Mouse (Mus musculus) spleen, adult 12 weeks (tissue): ENCODE results near the gene Tmed2.
"Not testable (repeated sequence)": the region's sequence is repeated elsewhere in the genome, so short reads cannot be mapped to it uniquely, and the experiment has no call there.

Source experiments
- DNase-seq: peaks from one replicate; pipeline ENCODE4 v3.0.0; 2022; ENCODE audit warnings: low spot score

The Tmed2 gene

DNA sequence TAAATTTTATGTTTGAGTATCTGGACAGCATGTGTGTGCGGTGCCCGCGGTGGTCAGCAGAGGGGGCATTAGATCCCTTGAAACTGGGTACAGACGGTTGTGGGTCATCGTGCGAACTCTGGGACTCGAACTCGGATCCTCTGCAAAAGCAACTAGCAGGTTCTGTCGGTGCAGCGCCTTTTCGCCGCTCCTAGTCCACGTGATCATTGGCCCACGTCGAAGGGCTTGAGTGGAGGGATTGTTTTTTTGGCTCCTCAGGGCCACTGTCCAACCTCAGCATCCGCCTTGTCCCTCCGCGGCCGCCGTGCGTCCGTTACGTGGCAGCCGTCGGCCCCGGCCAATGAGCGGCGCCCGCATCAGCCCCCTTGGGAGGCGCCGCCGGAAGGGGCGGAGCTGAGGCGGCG is at the start of gene Tmed2:
Tmed2 (plus strand) TSS at position 313 of the 404 bp plus-strand sequence.
- peak; percentile 88 for DNase-seq

DNA sequence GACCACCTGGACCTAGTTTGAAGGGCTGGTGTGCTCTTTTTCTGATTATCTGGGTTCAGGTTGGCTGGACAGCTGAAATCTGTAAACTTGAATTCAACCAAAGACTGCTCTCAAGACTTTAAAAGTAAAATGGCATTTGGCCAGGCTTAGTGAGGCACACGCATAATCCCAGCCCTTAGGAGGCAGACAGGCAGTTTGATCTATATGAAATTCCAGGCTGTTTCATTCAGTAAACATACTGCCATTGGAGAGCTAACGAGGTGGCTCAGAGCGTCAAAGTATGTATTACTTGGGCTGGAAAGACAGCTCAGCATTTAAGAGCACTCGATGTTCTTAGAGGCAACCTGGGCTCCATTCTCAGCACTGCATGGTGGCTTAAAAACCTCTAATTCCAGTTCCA is 48.8 kb upstream of the Tmed2 start:
- DNase-seq = no peak

DNA sequence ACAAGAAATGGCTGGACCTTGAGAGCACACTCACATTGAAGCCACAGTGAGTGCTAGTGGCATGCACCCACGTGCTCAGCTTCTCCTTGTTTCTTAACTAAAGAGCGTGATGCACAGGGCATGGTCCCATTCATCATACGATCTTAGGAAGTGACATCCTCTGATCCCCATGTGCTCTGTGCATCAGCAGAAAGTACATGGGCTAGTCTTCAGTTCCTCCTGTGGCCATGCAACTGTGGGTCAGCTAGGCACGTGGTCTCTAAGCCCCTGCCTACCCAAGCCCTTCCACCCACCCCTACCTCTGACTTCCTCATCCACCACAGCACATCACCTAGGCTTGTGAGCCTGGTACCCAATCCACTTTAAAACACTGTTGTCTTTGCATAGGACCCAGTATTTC is 47.9 kb upstream of the Tmed2 start:
- DNase-seq = no peak

DNA sequence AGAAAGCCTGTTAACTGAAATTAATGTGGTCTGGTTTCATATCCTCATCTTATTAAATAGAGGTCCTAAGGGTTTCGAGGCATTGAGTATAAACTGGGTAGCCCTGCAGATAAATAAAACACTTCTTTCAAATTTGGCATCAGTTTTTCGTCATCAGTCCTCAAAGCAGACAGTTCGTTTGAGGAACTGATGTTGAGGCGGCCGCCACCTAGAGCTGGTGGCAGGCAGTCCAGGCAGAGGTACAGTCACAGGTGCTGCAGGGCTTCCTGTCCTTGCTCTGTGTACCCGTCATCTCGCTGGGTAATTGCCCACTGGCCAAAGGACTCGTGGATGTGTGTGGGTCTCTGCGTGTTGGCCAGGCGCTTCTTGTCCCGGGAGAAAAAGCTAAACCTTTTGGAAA is 47.0 kb upstream of the Tmed2 start:
- DNase-seq = no peak

DNA sequence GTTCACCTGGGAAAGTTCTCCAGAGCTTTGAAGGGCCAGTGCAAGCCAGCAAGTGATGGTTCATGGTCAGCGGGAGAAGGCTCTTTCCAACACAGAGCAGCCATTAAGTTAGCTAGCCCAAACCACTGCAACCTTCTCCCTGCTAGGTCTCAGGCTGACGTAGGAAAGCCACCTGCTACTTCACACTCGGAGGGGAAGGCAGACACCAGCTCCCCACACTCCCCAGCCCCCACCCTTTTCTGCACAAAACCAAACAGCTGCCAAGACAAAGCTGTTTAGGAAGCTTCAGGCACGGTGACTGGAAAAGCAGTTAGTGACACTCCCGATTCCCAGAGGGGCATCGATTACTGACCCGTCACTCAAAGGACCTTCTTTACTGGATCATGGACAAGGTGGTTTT is 44.9 kb upstream of the Tmed2 start:
- no peak for DNase-seq

DNA sequence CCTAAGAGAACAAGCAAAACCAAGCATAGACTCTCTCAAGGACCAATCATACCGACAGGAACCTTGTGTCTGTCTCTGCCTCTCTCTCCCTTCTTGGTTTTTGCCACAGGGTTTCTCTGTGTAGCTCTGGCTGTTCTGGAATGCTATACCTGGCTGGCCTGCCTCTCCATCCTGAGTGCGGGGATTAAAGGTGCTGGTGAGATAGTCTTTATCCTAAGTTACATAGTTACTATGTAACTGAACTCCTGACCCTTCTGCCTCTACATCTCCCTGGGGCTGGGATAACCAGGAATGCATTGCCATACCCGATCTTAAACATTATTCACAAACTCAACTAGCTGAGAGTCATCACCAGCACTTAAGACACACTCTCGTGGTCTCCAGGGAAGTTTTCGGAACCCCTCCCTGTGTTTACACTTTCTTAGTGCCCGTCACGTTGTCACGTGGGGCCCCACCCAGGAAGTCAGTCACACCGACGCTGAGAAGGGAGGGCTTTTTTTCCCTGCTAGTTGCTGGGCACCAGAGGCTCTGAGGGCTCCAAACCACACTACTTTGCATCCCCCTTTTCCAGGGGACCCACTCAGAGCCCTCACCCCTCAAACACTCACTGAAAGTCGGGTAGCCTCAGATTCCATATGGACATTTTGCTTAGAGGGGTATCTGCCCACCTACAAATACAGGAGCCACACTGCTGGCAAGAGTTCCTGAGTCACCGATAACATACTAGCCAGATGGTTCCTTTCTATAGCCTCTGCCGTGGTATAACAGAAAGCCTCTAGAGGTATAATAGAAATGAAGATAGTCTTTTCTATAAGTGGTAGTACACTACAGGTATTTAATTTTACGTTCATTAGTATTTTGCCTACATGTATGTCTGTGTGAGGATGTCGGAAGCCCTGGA is 43.6 kb upstream of the Tmed2 start:
- DNase-seq = peak; percentile 67

DNA sequence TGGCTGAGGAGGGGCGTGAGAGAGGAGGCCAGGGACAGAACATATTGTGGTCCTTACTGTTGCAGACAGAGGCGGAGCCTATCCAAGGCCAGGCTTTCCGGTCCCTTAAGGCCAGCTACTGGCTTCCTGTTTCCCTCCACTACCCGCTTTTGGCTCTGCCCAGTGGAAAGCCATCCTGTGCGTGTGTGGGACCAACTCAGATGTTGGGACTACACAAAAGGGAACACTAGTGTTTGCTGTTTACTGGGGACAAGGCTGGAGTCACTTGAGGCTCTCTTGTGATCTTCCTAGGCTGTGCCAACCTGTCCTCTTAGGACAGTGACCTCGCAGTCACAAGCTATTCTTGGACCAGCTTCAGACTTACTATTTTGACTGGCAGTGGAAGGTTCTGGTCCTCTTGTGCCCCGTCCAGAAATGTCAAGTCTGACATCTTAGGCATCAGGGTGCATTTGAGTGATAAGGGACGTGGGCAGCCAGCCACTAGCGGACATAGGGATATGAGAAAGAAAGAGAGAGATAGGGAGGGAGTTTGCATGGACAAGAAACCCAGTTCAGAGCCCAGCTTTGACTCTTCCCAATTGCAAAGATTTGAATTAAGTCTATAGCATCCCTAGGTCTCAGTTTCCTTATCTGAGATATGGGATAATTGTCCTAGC is 42.1 kb upstream of the Tmed2 start:
- no peak for DNase-seq

DNA sequence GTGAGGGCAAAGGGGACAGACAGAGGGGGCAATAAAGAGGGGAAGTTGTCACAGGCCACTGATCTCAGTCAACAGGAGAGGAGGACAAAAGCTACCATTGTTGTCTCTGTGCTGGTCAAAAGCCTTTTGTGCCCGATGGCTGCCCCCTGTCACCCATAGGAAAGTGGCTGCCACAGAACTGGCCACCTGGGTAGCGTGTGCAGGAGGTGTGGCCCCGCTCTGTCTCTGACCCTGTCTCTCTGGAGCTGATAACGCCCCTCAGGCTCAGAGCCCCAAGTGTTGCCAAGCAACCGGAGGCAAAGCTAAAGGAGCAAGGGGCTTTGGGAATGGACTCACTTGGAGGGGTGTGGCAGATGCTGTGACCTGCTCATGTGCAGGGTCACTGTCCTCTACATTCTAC is 41.5 kb upstream of the Tmed2 start:
- DNase-seq = no peak

DNA sequence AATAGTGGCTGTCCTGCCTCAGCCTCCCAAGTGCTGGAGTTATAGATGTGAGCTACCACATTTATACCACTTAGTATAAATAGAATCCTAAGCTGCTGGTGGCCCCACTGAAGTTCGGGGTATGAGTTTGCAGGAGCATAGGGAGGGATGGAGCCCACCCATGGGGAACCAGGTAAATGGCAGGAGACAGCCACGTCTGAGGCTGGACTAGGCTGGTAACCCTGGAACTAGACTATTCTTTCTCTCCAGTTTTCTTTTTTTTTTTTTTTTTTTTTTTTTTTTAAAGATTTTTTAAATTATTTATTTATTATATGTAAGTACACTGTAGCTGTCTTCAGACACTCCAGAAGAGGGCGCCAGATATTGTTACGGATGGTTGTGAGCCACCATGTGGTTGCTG is 40.5 kb upstream of the Tmed2 start:
- DNase-seq = not testable (repeated sequence)

DNA sequence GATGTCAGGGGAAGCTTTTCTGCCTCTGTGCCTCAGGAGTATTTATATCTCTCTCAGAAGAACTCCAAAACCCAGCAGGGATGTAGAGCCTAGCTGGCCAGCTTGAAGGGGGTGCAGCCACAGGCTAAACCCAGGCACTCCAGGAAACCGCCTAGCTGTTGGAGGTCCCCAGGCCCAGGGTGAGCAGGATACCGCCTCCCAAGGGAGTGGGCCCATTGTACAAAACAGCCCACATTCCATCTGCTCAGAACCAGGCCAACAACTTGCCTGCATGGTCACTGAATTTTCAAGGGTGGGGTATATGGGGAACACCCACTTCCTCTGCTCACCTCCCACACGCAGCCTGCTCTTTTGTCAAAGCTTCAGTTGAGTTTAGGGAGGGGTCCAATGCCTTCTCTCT is 39.9 kb upstream of the Tmed2 start:
- DNase-seq = no peak

DNA sequence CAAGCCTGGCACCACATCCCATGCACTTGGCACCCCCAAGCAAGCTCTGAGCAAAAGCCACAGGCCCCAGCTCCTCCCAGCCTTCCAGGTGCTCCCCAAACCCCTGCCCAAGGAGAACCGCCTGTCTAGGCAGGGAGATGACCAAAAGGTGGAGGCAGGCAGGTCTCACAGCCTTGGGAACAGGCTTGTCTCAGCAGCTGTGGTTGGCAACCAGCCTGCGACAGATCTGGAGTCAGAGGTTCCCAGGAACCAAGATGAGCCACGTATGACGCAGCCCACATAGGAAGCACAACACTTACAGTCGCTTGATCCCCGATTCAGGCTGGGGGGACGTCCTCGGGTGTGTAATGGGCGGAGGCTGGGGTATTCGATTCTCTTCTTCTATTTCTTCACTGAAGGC is 39.0 kb upstream of the Tmed2 start:
- no peak for DNase-seq

DNA sequence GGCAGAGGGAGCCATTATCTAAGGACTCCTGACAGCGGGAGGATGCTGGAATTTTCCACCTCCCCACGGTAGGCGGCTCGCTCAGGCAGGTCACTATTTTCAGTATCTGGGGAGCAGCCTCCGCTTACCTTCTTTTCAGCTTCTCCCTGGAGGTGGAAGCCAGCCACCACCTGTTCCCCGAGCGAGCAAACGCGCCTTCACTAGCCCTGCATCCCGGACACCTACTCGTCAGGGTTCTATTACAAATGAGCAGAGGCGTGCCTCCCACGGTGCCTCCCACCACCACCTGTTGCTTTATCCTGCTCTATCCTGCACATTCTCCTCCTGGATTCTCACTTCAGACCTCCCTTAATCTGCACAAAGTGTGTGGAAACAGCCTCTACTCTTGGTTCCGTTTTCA is 36.8 kb upstream of the Tmed2 start:
- no peak for DNase-seq

DNA sequence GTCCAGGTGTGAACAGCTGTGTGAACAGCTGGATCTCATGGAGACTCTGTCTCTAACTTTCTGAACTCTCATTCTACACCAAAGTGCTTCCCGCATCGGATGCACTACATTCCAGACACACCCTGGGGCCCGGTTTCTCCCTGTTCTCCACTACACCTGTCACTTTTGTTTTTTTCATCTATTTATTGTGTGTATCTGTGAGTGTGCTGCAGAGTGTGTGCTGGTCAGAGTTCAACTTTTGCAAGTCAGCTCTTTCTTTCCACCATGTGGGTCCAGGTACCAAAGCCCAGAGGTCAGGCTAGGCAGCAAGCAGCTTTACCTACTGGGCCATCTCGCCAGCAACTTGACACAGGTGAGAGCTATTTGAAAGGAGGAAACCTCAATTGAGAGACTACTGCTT is 35.3 kb upstream of the Tmed2 start:
- no peak for DNase-seq

DNA sequence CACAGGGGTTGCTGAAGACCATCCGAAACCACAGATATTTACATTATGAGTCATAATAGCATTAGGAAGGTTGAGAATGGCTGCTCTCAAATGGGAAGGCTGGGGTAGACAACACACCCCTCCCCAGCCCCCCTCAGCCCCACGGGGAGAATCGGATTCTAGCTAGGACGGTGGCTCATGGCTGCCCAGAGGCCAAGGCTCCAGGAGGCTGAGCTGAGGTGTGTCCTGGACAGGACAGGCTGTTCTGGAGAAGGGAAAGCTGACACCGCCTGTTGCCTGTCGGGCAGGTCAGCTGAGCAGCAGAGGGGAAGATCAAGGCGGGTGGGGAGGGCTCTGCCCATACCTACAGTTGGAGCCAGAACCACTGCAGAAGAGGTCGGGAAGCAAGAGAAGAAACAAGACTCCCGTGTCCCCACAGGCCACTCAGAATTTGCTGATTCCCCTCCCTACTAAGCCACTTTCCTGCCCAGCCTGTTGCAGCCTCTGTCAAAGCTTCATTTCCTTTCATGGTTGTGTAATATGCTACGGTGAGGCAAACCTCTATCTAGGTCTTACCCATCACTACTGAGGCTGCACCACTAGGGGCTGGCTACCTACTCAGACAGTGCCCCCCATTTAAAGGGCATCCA is 33.6 kb upstream of the Tmed2 start:
- no peak for DNase-seq

DNA sequence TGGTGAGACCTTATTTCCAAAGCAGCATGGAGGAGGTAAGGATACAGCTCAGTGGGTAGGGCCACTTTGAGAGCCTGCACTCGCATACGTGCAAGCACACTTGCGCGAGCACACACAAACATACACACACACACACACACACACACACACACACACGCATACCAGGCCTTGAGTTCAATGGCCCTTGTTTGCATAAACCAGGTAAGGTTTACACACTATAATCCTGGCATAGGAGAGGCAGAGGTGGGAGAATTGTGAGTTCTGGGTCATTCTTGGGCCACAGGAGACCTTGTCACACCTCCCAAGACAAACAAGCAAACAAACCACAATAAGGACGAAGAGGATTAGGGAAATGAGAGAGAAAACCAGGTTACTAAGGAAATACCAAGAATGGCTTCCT is 31.3 kb upstream of the Tmed2 start:
- no peak for DNase-seq

DNA sequence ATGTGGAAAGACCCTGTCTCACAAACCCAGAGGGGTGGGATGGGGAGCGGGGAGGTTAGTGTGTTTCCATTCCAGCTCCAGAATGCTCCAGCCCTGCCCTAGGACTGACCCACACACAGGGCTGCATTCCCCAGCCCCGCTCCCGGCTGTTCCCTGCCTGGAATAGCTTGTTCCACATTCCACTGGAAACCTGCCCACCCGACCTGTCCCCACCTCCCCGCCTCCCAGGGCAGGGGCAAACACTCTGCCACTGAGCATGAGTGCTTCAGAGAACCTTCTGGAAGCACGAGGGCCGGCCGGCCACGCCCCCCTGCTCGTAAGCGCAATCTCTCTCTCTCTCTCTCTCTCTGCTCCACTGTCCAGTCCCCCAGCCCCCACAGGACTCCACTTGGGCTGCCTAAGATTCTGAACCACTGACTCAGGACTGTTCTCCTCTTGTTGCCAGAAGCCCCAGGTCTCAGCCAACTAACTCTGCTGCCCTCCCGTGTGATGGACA is 30.7 kb upstream of the Tmed2 start:
- no peak for DNase-seq

DNA sequence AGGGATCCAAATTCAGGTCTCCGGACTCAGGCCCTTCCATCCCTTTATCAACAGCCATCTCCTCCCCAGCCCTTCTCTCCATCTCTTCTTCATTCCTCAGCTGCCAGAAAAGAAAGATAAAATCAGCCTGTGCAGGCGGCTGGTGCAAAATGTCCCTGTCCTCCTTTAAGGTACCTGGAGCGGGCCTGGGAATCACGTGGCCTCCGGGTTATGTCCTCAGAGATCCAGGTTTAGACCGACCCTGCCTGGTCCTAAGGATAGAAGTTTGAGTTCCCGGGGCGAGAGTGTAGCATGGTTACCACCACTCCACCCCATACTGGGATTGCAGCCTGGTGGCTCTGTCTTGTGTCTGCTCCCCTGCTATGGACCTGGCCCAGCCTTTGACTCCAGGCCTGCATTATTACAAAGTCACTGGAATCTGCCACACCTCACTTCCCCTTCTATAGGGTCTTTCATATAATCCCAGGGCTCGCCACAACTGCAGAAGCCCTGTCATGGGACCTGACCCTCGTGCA is 29.9 kb upstream of the Tmed2 start:
- DNase-seq = no peak

DNA sequence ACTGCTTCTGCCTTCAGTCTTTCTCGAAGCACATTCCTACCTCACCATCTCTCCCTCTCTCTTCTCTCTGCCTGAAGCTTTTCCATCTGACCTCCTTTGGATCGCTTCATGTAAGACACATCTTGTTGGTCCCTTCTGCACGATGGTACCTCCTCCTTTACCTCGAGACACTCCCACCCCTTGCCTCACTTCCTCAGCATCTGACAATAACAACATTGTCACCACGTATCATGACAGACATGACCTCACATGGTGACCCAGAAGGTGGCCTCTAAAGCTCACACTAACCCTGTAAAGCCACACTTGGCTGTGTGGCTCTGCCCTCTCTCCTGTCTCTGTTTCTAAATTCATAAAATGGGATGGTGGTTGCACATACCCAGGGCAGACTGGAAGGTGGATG is 24.7 kb upstream of the Tmed2 start:
- no peak for DNase-seq

DNA sequence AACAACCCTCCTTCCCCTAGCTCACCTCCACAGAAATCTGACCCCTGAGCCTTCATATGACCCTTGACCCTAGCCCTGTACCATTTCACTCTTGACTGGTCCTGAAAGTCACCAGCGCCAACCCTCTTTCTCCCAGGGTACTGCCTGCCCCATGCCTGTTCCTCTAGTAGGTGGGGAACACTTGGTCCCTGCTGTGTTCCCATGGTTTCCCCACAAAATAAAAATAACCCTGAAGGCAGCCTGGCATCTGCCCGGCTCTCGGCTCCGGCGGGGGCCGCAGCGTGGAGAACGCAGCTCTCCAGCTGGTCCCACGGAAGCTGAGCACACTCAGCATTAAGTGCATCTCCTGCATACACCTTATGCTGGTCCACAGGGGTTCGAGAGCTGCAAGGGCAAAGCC is 21.8 kb upstream of the Tmed2 start:
- no peak for DNase-seq

DNA sequence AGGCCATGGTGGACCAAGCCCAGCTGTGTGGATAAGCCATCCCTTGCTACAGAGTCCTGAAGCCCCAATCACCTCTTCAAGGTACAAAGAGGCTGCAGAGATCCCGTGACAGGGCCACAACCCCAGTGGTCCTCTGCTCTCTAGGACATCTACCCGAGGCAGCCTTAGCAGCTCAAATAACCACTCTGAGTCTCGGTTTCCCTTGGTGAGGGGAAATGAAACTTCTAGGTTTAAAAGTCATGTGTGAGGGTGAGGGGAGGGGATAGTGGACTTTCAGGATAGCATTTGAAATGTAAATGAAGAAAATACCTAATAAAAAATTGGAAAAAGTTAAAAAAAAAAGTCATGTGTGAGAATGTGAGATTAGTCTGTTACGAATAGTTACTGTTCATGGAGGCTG is 18.9 kb upstream of the Tmed2 start:
- DNase-seq = no peak

DNA sequence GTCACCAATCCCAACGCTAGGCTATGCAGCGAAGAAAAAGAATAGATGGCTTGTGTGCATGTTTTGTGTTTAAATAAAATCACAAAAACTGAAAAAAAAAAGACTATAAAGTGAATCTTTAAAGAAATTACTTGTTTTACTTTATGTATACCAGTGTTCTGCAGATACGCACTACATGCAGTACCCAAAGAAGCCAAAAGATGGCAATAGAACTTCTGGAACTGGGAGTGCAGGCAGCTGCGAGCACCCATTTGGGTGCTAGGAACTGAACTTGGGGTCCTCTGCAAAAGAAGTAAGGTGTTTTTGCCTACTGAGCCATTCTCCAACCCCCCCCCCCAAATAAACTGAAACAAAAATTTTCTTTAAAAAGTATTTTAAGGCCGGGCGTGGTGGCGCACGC is 17.5 kb upstream of the Tmed2 start:
- DNase-seq = no peak

DNA sequence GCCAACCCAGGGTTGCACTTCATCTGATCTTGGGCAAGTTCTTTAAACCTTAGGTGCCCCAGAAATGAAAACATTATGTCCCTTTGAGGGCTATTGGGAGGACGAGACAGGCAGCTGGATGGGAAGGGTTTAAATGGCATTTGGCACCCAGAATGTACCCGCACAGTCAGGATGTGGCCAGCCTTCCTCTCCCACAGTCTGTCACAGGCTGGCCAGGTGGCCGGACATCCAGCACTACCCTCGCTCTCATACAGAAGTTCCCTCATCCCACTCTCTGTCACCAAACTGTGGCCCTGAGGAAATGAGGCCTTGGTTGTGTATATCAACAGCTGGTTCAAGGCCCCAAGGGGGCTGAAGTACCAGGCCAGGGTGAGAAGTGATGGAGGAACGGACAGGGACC is 15.6 kb upstream of the Tmed2 start:
- DNase-seq = no peak

DNA sequence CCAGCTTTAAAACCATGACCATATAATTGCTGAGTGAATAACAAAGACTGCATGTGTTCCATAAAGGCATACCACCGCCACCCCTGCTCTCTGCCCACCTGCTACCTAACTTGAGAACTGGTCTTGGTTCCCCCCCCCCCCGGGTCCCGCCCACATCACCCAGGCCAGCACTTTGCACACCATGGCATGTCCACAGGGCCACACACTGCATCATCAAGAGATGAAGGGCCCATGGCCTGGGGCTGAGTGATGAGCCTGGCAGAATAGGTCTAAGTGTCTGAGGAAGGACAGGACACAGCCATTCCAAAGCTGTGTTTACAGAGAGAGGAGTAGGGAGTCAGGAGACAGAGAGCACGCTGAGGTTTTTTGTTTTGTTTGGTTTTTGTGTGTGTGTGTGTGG is 12.1 kb upstream of the Tmed2 start:
- DNase-seq = no peak
